In the genomic region with DNA sequence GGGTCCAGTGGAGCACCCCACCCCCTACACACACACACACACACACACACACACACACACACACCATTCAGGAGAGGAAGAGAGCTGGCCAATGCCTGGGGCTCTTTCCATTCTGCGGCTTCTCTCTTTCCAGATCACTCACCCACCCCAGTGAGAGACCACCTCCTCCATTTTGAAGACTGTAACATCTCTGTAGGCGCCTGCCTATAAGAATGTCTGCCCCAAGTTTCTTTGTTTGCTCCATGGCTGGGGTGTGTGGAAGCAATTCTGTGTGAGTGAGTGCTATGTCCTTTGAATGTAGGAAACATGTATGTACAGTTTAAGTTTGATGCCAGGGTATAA, we compare ENCODE assay signal across 8 mouse cellular contexts. TPM values are rescaled to one million over a fixed set of nuclear protein-coding genes. Genes with fewer than 3 reads are reported as not detected.
DNase-seq lines count a peak whose midpoint lies in the region; ATAC-seq and TF ChIP-seq lines count a peak whose summit lies in the region.

No protein-coding gene starts in this region.

- H3K9ac ChIP-seq in forebrain, embryonic 12.5 days: peak overlapping the region; percentile 81
- peak overlapping the region; percentile 91 for H3K9ac ChIP-seq in limb, embryonic 14.5 days (ENCODE audit: low read depth, low read length, severe bottlenecking)

- peak overlapping the region; percentile 84 for H3K27ac ChIP-seq in forebrain, embryonic 12.5 days
- H3K27ac ChIP-seq in limb, embryonic 14.5 days (replicated peaks; ENCODE audit: low read depth, low read length): peak overlapping the region; percentile 93
- no peak overlapping the region for H3K27ac ChIP-seq in small intestine, adult 2 months (ENCODE audit: insufficient read depth, low read depth, low read length)

- no peak for ATAC-seq in forebrain, embryonic 12.5 days (ENCODE audit: low FRiP score)
- peak; percentile 39; the same call in 1 of the 2 replicates for ATAC-seq in limb, embryonic 14.5 days (ENCODE audit: low FRiP score, low read depth)

- TF ChIP-seq CTCF in small intestine, adult 2 months (IDR thresholded peaks at IDR 0.05; ENCODE audit: extremely low read depth, insufficient read length, insufficient replicate concordance, low read depth, low read length): no peak

- H3K27me3 ChIP-seq in forebrain, embryonic 12.5 days: no peaks in the 10 kb centered on the region
- H3K27me3 ChIP-seq in limb, embryonic 14.5 days (ENCODE audit: control insufficient read depth, insufficient read depth, low read length): no peaks in the 10 kb centered on the region
- peaks cover 19% of the 10 kb centered on the region for H3K27me3 ChIP-seq in small intestine, adult 2 months (ENCODE audit: control insufficient read depth, insufficient read depth, low read length)

- H3K4me2 ChIP-seq in forebrain, embryonic 12.5 days: peak overlapping the region; percentile 87
- H3K4me2 ChIP-seq in limb, embryonic 14.5 days (replicated peaks; ENCODE audit: low read depth, low read length, severe bottlenecking): peak overlapping the region; percentile 74

- peak overlapping the region; percentile 59 for H3K4me3 ChIP-seq in forebrain, embryonic 12.5 days (replicated peaks)
- H3K4me3 ChIP-seq in limb, embryonic 14.5 days (replicated peaks; ENCODE audit: low read length): peak overlapping the region; percentile 77
- peak overlapping the region; percentile 42 for H3K4me3 ChIP-seq in small intestine, adult 2 months (ENCODE audit: low read depth, low read length)

- DNase-seq in lung, postnatal 10 days: peak; percentile 18
- DNase-seq in lung, postnatal 14 days: no peak
- DNase-seq in limb, embryonic 14.5 days (ENCODE audit: low spot score): no peak
- DNase-seq in adrenal gland, postnatal 36 days: no peak
- DNase-seq in gastrocnemius, postnatal 25 days: no peak
- no peak for DNase-seq in right cerebral cortex, postnatal 25 days

- no peaks in the 10 kb centered on the region for H3K36me3 ChIP-seq in forebrain, embryonic 12.5 days (replicated peaks)
- no peaks in the 10 kb centered on the region for H3K36me3 ChIP-seq in limb, embryonic 14.5 days (ENCODE audit: control insufficient read depth, insufficient read depth, low read length)
- no peaks in the 10 kb centered on the region for H3K36me3 ChIP-seq in small intestine, adult 2 months (ENCODE audit: control insufficient read depth, insufficient read depth, low read length)

- H3K4me1 ChIP-seq in forebrain, embryonic 12.5 days: peaks cover 56% of the 10 kb centered on the region
- peaks cover 41% of the 10 kb centered on the region for H3K4me1 ChIP-seq in limb, embryonic 14.5 days (ENCODE audit: control insufficient read depth, insufficient read depth, low read length)
- H3K4me1 ChIP-seq in small intestine, adult 2 months (ENCODE audit: control insufficient read depth, insufficient read depth, insufficient read length, low read length): no peaks in the 10 kb centered on the region

- 0% methylated on average over 2 of the region's 2 CpGs for whole genome bisulfite sequencing in forebrain, embryonic 12.5 days
- WGBS in limb, embryonic 14.5 days: 0% methylated on average over 2 of the region's 2 CpGs
- 44% methylated on average over 2 of the region's 2 CpGs for WGBS in small intestine, adult 2 months

- no peak for TF ChIP-seq POLR2A in limb, embryonic 14.5 days (IDR thresholded peaks at IDR 0.05; ENCODE audit: borderline replicate concordance, extremely low read depth, insufficient read depth, insufficient read length)
- no peak for TF ChIP-seq POLR2A in small intestine, adult 2 months (IDR thresholded peaks at IDR 0.05; ENCODE audit: low read depth, low read length)

- no peaks in the 10 kb centered on the region for H3K9me3 ChIP-seq in forebrain, embryonic 12.5 days
- H3K9me3 ChIP-seq in limb, embryonic 14.5 days (ENCODE audit: control insufficient read depth, low read length): no peaks in the 10 kb centered on the region

RNA-seq across cellular contexts. Expression of gene Kirrel, which starts 1.5 kb away (rescaled TPM):
- polyA plus RNA-seq in forebrain, embryonic 12.5 days (2016; fragmentation: Nextera tagmentation; extraction: Ambion mirVana): 11.5 and 12.9 TPM in 2 replicates
- 46.6 and 57.2 TPM in 2 replicates for polyA plus RNA-seq in limb, embryonic 14.5 days (2012; rRNA removed)
- polyA plus RNA-seq in limb, embryonic 14.5 days (2014; fragmentation: Nextera tagmentation; extraction: Ambion mirVana): 11.3 and 15.8 TPM in 2 replicates
- polyA plus RNA-seq in small intestine, adult 2 months (2012; rRNA removed): 2.0 and 2.6 TPM in 2 replicates
- 10 to 100 TPM; 17.9 to 22.3 TPM for total RNA-seq in adrenal gland, postnatal 36 days (2021)
- 1 to 10 TPM; 5.8 to 6.0 TPM for total RNA-seq in gastrocnemius, postnatal 25 days (2021)
